Mouse (Mus musculus) liver, embryonic 14.5 days (tissue): ENCODE results near the gene Magt1.

Source experiments
- CTCF ChIP-seq: IDR thresholded peaks from 2 replicates; pipeline ENCODE4 v1.5.1; 2016; ENCODE audit warnings: antibody characterized with exemption, low read depth, control low read depth
- EP300 ChIP-seq: IDR thresholded peaks from 2 replicates; pipeline ENCODE4 v1.6.1; 2016; ENCODE audit warnings: antibody characterized with exemption, low read depth

DNA sequence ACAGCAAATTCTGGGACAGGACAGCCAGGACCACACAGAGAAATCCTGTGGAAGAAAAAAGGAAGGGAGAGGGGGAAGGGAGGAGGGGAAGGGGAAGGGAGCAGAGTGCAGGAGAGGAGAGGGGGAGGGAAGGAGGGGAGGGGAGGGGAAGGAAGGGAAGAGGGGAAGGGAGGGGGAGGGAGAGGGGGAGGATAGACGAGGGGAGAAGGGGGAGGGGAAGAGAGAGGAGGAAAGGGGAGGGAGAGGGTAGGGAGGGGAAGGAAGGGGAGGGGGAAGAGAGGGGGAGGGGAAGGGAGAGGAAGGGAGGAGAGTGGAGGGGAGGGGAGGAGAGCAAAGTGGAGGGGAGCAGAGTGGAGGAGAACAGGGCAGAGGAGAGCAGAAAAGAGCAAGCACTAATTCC is 87.8 kb downstream of the Magt1 start:
- no peak for TF ChIP-seq CTCF
- TF ChIP-seq EP300 = no peak
